Mouse (Mus musculus): ENCODE measurements around the gene Usp43.

GRCm38 (mm10) chr11:67926348-67927055, 4.5 kb upstream of the Usp43 start:
- TF ChIP-seq POLR2A (IDR thresholded peaks at IDR 0.05; ENCODE audit: extremely low read depth, insufficient read depth, low read length): no peak
- TF ChIP-seq CTCF (IDR thresholded peaks at IDR 0.05; ENCODE audit: extremely low read depth, insufficient read depth, low read length): no peak
